Mouse (Mus musculus): ENCODE measurements around the gene Bcl6b.

GRCm38 (mm10) chr11:70227661-70228245 is 1.8 kb downstream of the Bcl6b start:
- TF ChIP-seq CTCF (IDR thresholded peaks at IDR 0.05; ENCODE audit: low read depth, low read length) (no peak), POLR2A (IDR thresholded peaks at IDR 0.05; ENCODE audit: insufficient read depth, low read length) (no peak)

Data from ES-Bruce4 (cell line).